Mouse (Mus musculus): Measurements from ENCODE around the gene P2rx7. TPM values are rescaled to one million over a fixed set of nuclear protein-coding genes. Genes with fewer than 3 reads are reported as not detected.

The P2rx7 gene
- polyA plus RNA-seq, 1 experiment = 1.6 TPM

DNA sequence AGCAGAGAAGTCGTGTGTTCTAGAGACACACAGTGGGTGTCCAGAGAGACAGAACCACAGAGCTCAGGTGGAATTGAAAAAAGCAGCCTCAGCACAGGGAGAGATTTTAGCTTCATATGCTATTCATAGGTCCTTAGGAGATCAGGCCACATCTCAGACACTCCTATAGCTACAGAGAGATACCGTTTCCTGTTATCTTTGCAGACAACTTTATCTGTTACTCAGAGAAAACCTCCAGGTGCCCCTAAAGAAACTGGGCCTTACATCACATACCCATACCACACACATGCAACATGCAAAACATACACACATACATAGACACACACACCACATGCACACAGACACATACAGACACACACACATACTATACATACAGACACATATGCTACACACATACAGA is 5.4 kb upstream of the P2rx7 start:
- no peaks in the 10 kb centered on the region for H3K36me3 ChIP-seq (ENCODE audit: control insufficient read depth, insufficient read depth)
- H3ac ChIP-seq (ENCODE audit: control insufficient read depth, insufficient read length, low read depth) = no peak overlapping the region
- H3K79me3 ChIP-seq (ENCODE audit: low read depth) = no peaks in the 10 kb centered on the region
- TF ChIP-seq CTCF (IDR thresholded peaks at IDR 0.05; ENCODE audit: control insufficient read depth, insufficient read depth, insufficient read length) = no peak
- TF ChIP-seq MYOG (IDR thresholded peaks at IDR 0.05; ENCODE audit: control insufficient read depth, extremely low read depth, insufficient read length) = no peak
- no peak for TF ChIP-seq CEBPB (IDR thresholded peaks at IDR 0.05; ENCODE audit: low read depth)
- no peak for TF ChIP-seq FOSL1 (IDR thresholded peaks at IDR 0.05; ENCODE audit: insufficient read depth, low read length, poor library complexity, severe bottlenecking)
- no peak for TF ChIP-seq USF1 (IDR thresholded peaks at IDR 0.05; ENCODE audit: low read depth)
- no peak for TF ChIP-seq MAX (IDR thresholded peaks at IDR 0.05)
- no peak for TF ChIP-seq MYOD1 (IDR thresholded peaks at IDR 0.05; ENCODE audit: control insufficient read depth, insufficient read length, low read depth)
- no peaks in the 10 kb centered on the region for H3K27me3 ChIP-seq (ENCODE audit: control insufficient read depth, insufficient read depth, insufficient read length)
- no peak overlapping the region for H3K4me3 ChIP-seq (ENCODE audit: insufficient read depth, poor library complexity, severe bottlenecking)
- no peaks in the 10 kb centered on the region for H3K79me2 ChIP-seq (ENCODE audit: control insufficient read depth, insufficient read depth)

DNA sequence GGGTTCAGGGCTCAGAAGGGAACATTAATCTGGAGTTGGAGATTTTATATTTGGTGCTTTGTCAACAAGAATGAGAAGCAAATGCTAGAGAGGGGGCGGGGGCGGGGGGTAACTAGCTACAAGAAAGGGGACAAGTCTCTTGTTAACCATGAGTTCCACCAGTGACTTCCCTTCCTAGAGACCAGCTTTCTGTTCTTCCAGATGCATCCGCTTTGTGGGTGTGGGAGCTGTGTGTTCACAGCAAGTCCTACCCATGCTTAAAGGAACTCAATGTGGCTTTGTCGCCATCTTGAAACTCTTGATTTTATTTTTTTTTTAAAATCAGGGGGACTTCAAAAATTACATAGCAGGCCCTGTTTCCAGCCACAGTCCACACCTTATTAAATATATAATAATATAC is 4.2 kb upstream of the P2rx7 start:
- H3K4me3 ChIP-seq (ENCODE audit: insufficient read depth, poor library complexity, severe bottlenecking) = no peak overlapping the region
- H3K27me3 ChIP-seq (ENCODE audit: control insufficient read depth, insufficient read depth, insufficient read length) = no peaks in the 10 kb centered on the region
- H3K36me3 ChIP-seq (ENCODE audit: control insufficient read depth, insufficient read depth) = no peaks in the 10 kb centered on the region
- TF ChIP-seq CTCF (IDR thresholded peaks at IDR 0.05; ENCODE audit: control insufficient read depth, insufficient read depth, insufficient read length) (no peak), USF1 (IDR thresholded peaks at IDR 0.05; ENCODE audit: low read depth) (no peak), FOSL1 (IDR thresholded peaks at IDR 0.05; ENCODE audit: insufficient read depth, low read length, poor library complexity, severe bottlenecking) (no peak), MYOG (IDR thresholded peaks at IDR 0.05; ENCODE audit: control insufficient read depth, extremely low read depth, insufficient read length) (no peak), MYOD1 (IDR thresholded peaks at IDR 0.05; ENCODE audit: control insufficient read depth, insufficient read length, low read depth) (no peak), MAX (IDR thresholded peaks at IDR 0.05) (no peak), CEBPB (IDR thresholded peaks at IDR 0.05; ENCODE audit: low read depth) (no peak)
- H3K79me2 ChIP-seq (ENCODE audit: control insufficient read depth, insufficient read depth) = no peaks in the 10 kb centered on the region
- no peak overlapping the region for H3ac ChIP-seq (ENCODE audit: control insufficient read depth, insufficient read length, low read depth)
- H3K79me3 ChIP-seq (ENCODE audit: low read depth) = no peaks in the 10 kb centered on the region

GRCm38 (mm10) chr5:122639986-122640385 is 3.7 kb upstream of the P2rx7 start:
- Histone ChIP-seq H3K36me3 (ENCODE audit: control insufficient read depth, insufficient read depth) (no peaks in the 10 kb centered on the region), H3K4me3 (ENCODE audit: insufficient read depth, poor library complexity, severe bottlenecking) (no peak overlapping the region), H3K79me2 (ENCODE audit: control insufficient read depth, insufficient read depth) (no peaks in the 10 kb centered on the region), H3ac (ENCODE audit: control insufficient read depth, insufficient read length, low read depth) (no peak overlapping the region), H3K27me3 (ENCODE audit: control insufficient read depth, insufficient read depth, insufficient read length) (no peaks in the 10 kb centered on the region), H3K79me3 (ENCODE audit: low read depth) (no peaks in the 10 kb centered on the region)
- TF ChIP-seq MYOG (IDR thresholded peaks at IDR 0.05; ENCODE audit: control insufficient read depth, extremely low read depth, insufficient read length) = no peak
- TF ChIP-seq CTCF (IDR thresholded peaks at IDR 0.05; ENCODE audit: control insufficient read depth, insufficient read depth, insufficient read length) = no peak
- no peak for TF ChIP-seq MYOD1 (IDR thresholded peaks at IDR 0.05; ENCODE audit: control insufficient read depth, insufficient read length, low read depth)
- TF ChIP-seq FOSL1 (IDR thresholded peaks at IDR 0.05; ENCODE audit: insufficient read depth, low read length, poor library complexity, severe bottlenecking) = no peak
- no peak for TF ChIP-seq USF1 (IDR thresholded peaks at IDR 0.05; ENCODE audit: low read depth)
- no peak for TF ChIP-seq CEBPB (IDR thresholded peaks at IDR 0.05; ENCODE audit: low read depth)
- TF ChIP-seq MAX (IDR thresholded peaks at IDR 0.05) = no peak

DNA sequence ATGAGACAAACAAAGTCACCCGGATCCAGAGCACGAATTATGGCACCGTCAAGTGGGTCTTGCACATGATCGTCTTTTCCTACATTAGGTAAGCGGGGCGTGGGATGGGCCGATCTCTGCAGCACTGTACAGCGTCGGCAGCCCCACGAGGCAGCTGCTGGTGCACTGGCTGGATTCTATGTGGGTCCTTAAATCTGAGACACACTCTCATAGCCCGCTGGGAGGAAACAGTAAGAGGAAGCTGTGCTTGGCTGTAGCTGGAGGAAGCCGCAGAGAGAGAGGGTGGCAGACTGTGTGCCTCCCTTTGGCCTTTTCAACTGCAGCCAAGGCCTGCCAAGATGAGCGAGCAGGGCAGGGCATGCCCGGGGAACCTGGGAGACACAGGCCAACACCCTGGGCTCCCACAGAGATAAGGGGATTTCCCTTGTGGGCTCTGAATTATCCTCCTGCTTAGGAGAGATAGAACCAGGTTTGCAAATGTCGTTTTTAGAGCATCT is 448 bp downstream of the P2rx7 start:
- no peak overlapping the region for H3K4me3 ChIP-seq (ENCODE audit: insufficient read depth, poor library complexity, severe bottlenecking)
- TF ChIP-seq CTCF (IDR thresholded peaks at IDR 0.05; ENCODE audit: control insufficient read depth, insufficient read depth, insufficient read length) = no peak
- no peak for TF ChIP-seq MYOD1 (IDR thresholded peaks at IDR 0.05; ENCODE audit: control insufficient read depth, insufficient read length, low read depth)
- no peak for TF ChIP-seq FOSL1 (IDR thresholded peaks at IDR 0.05; ENCODE audit: insufficient read depth, low read length, poor library complexity, severe bottlenecking)
- TF ChIP-seq MAX (IDR thresholded peaks at IDR 0.05) = no peak
- TF ChIP-seq MYOG (IDR thresholded peaks at IDR 0.05; ENCODE audit: control insufficient read depth, extremely low read depth, insufficient read length) = no peak
- TF ChIP-seq USF1 (IDR thresholded peaks at IDR 0.05; ENCODE audit: low read depth) = no peak
- no peak for TF ChIP-seq CEBPB (IDR thresholded peaks at IDR 0.05; ENCODE audit: low read depth)
- H3K36me3 ChIP-seq (ENCODE audit: control insufficient read depth, insufficient read depth) = no peaks in the 10 kb centered on the region
- no peak overlapping the region for H3ac ChIP-seq (ENCODE audit: control insufficient read depth, insufficient read length, low read depth)
- H3K79me2 ChIP-seq (ENCODE audit: control insufficient read depth, insufficient read depth) = no peaks in the 10 kb centered on the region
- no peaks in the 10 kb centered on the region for H3K27me3 ChIP-seq (ENCODE audit: control insufficient read depth, insufficient read depth, insufficient read length)
- H3K79me3 ChIP-seq (ENCODE audit: low read depth) = no peaks in the 10 kb centered on the region

GRCm38 (mm10) chr5:122645290-122645689 is 1.6 kb downstream of the P2rx7 start:
- Histone ChIP-seq H3K79me2 (ENCODE audit: control insufficient read depth, insufficient read depth) (no peaks in the 10 kb centered on the region), H3K4me3 (ENCODE audit: insufficient read depth, poor library complexity, severe bottlenecking) (no peak overlapping the region), H3K36me3 (ENCODE audit: control insufficient read depth, insufficient read depth) (no peaks in the 10 kb centered on the region), H3K79me3 (ENCODE audit: low read depth) (no peaks in the 10 kb centered on the region), H3ac (ENCODE audit: control insufficient read depth, insufficient read length, low read depth) (no peak overlapping the region), H3K27me3 (ENCODE audit: control insufficient read depth, insufficient read depth, insufficient read length) (no peaks in the 10 kb centered on the region)
- no peak for TF ChIP-seq MYOD1 (IDR thresholded peaks at IDR 0.05; ENCODE audit: control insufficient read depth, insufficient read length, low read depth)

DNA sequence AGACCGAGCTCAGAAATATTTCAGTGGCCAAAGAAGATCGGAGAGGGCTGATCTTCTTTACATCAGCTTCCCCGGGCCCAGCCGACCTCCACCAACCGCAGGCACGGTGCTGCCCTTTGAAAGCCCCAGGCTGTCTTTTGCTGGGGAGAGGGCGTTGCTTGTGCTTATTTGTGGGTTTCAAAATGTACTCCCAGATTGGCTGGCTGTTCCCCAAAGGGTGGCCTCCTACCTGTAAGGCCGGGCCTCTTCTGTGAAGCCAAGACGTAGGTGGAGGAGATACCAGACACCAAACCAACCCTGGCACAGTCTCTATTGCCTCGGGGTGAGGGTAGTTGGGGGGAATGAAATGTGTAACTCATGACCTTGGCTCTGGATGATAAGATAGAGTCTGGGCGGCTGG is 2.3 kb downstream of the P2rx7 start:
- H3K27me3 ChIP-seq (ENCODE audit: control insufficient read depth, insufficient read depth, insufficient read length) = no peaks in the 10 kb centered on the region
- no peaks in the 10 kb centered on the region for H3K36me3 ChIP-seq (ENCODE audit: control insufficient read depth, insufficient read depth)
- TF ChIP-seq USF1 (IDR thresholded peaks at IDR 0.05; ENCODE audit: low read depth) = no peak
- no peak for TF ChIP-seq MAX (IDR thresholded peaks at IDR 0.05)
- no peak for TF ChIP-seq CEBPB (IDR thresholded peaks at IDR 0.05; ENCODE audit: low read depth)
- no peak for TF ChIP-seq MYOD1 (IDR thresholded peaks at IDR 0.05; ENCODE audit: control insufficient read depth, insufficient read length, low read depth)
- TF ChIP-seq FOSL1 (IDR thresholded peaks at IDR 0.05; ENCODE audit: insufficient read depth, low read length, poor library complexity, severe bottlenecking) = no peak
- TF ChIP-seq CTCF (IDR thresholded peaks at IDR 0.05; ENCODE audit: control insufficient read depth, insufficient read depth, insufficient read length) = no peak
- H3K79me3 ChIP-seq (ENCODE audit: low read depth) = no peaks in the 10 kb centered on the region
- no peak overlapping the region for H3ac ChIP-seq (ENCODE audit: control insufficient read depth, insufficient read length, low read depth)
- no peak overlapping the region for H3K4me3 ChIP-seq (ENCODE audit: insufficient read depth, poor library complexity, severe bottlenecking)
- no peaks in the 10 kb centered on the region for H3K79me2 ChIP-seq (ENCODE audit: control insufficient read depth, insufficient read depth)
